Mouse (Mus musculus) layer of hippocampus, postnatal 36 days (tissue): ENCODE measurements around the gene Apobec4. TPM values are rescaled to one million over a fixed set of nuclear protein-coding genes. Genes with fewer than 3 reads are reported as not detected.

Experiments
- total RNA-seq, 2 experiments: library from RNA; stranded (reverse); gene quantifications; 2 replicates each; pipeline ENCODE4 v1.2.3; 2021

Apobec4 gene
- total RNA-seq, 2 experiments from 2014 or later: not detected

Other genes with a start within 250 kb of the Apobec4 start
- 100 to 1,000 TPM; 116 to 122 TPM for gene Rgl1, start 15.8 kb downstream of the Apobec4 start, total RNA-seq
- 100 to 1,000 TPM; 197 to 200 TPM for gene Arpc5, start 16.0 kb downstream of the Apobec4 start, total RNA-seq
- gene Ncf2, start 49.6 kb downstream of the Apobec4 start, total RNA-seq: 1 to 10 TPM; 3.1 to 4.9 TPM
- gene Smg7, start 152.1 kb downstream of the Apobec4 start, total RNA-seq: 100 to 1,000 TPM in 1 of 2 experiments, 10 to 100 TPM in 1; 89.9 to 104 TPM
- 100 to 1,000 TPM; 131 to 133 TPM for gene Nmnat2, start 204.4 kb downstream of the Apobec4 start, total RNA-seq